Mouse (Mus musculus) lung, postnatal 4 days (tissue): ENCODE measurements around the gene 6330409D20Rik.

ENCODE experiments used
- DNase-seq, 2 experiments: peaks; one replicate each; pipeline ENCODE4 v3.0.0; 2021

6330409D20Rik gene

GRCm38 (mm10) chr2:32722046-32722445, 18.8 kb downstream of the 6330409D20Rik start:
- DNase-seq, result no peak

GRCm38 (mm10) chr2:32720681-32721229, 20.1 kb downstream of the 6330409D20Rik start, which contains the start of gene Sh2d3c:
Sh2d3c (plus strand) TSS chr2:32721055.
- peak; percentile 69 to 84 for DNase-seq

GRCm38 (mm10) chr2:32720053-32720452, 20.8 kb downstream of the 6330409D20Rik start:
- DNase-seq, result no peak

- no peak for DNase-seq
Measured at GRCm38 (mm10) chr2:32718761-32719160, 22.1 kb downstream of the 6330409D20Rik start.

- peak; percentile 67 to 75 for DNase-seq
Measured at GRCm38 (mm10) chr2:32714987-32715425, 25.8 kb downstream of the 6330409D20Rik start.

- DNase-seq, result no peak
Measured at GRCm38 (mm10) chr2:32714117-32714986, 26.5 kb downstream of the 6330409D20Rik start.

GRCm38 (mm10) chr2:32712934-32713817, 27.6 kb downstream of the 6330409D20Rik start, which contains the start of gene Cdk9:
Cdk9 (minus strand) TSS chr2:32713076.
- peak; percentile 95 to 96 for DNase-seq

- peak; percentile 97 for DNase-seq
Measured at GRCm38 (mm10) chr2:32712586-32712933, 28.3 kb downstream of the 6330409D20Rik start.

GRCm38 (mm10) chr2:32712108-32712551, 28.7 kb downstream of the 6330409D20Rik start:
- DNase-seq, result peak; percentile 82 to 86

GRCm38 (mm10) chr2:32711301-32712056, 29.3 kb downstream of the 6330409D20Rik start:
- DNase-seq, result no peak

GRCm38 (mm10) chr2:32710425-32710824, 30.4 kb downstream of the 6330409D20Rik start:
- DNase-seq, result peak in 1 of 2 experiments; percentile 46

GRCm38 (mm10) chr2:32709521-32710137, 31.2 kb downstream of the 6330409D20Rik start:
- DNase-seq, result no peak

GRCm38 (mm10) chr2:32708643-32709042, 32.2 kb downstream of the 6330409D20Rik start:
- peak; percentile 56 to 81 for DNase-seq

- no peak for DNase-seq
Measured at GRCm38 (mm10) chr2:32706971-32707370, 33.8 kb downstream of the 6330409D20Rik start.

GRCm38 (mm10) chr2:32705018-32705417, 35.8 kb downstream of the 6330409D20Rik start:
- DNase-seq, result no peak

GRCm38 (mm10) chr2:32704021-32704421, 36.8 kb downstream of the 6330409D20Rik start, which contains the start of gene Fpgs:
Fpgs (minus strand) TSS chr2:32704145.
- no peak for DNase-seq

- no peak for DNase-seq
Measured at GRCm38 (mm10) chr2:32703046-32703445, 37.8 kb downstream of the 6330409D20Rik start.

- DNase-seq, result no peak
Measured at GRCm38 (mm10) chr2:32700966-32701743, 39.7 kb downstream of the 6330409D20Rik start.

GRCm38 (mm10) chr2:32699680-32700079, 41.1 kb downstream of the 6330409D20Rik start:
- DNase-seq, result no peak

GRCm38 (mm10) chr2:32694691-32695090, 46.1 kb downstream of the 6330409D20Rik start:
- DNase-seq, result no peak
